8 mouse cellular contexts compared by ENCODE assay signal in genomic region chr6:101266787-101267186, GRCm38 (mm10).
DNase-seq lines count a peak whose midpoint lies in the region; ATAC-seq and TF ChIP-seq lines count a peak whose summit lies in the region.
"Had no signal": no experiment of that assay in that cellular context is flagged by ENCODE, and none has a peak within 500 bp of the region (broad histone marks: within the 10 kb centered on the region; RNA-seq: fewer than 3 reads in every experiment).

No protein-coding gene starts in this region.

- intact Hi-C loops in gastrocnemius, adult 2 months (cut with DNase I): loop anchor here (1.0 to 10.0 kb wide), 3 partner anchors 110 to 348 kb away; partner anchors contain the start of gene Pdzrn3

- WGBS in hindbrain, embryonic 16.5 days: 48% methylated on average over 1 of the region's 1 CpGs

- DNase-seq in adrenal gland, adult 18-20 months (ENCODE audit: low spot score in 2 of 2): peak; percentile 45 to 63
- DNase-seq in gastrocnemius, adult 2 months: peak; percentile 80
- DNase-seq in layer of hippocampus, postnatal 36 days: peak; percentile 67 to 74
- peak; percentile 27 for DNase-seq in spleen, adult 12 weeks (ENCODE audit: low spot score)

- no peaks in the 10 kb centered on the region for H3K27me3 ChIP-seq in hindbrain, embryonic 16.5 days (replicated peaks; ENCODE audit: control insufficient read depth, insufficient read depth, low read length)
- H3K27me3 ChIP-seq: liver, embryonic 15.5 days had no signal

- peaks cover 5% of the 10 kb centered on the region for H3K4me1 ChIP-seq in hindbrain, embryonic 16.5 days (ENCODE audit: control insufficient read depth, insufficient read depth, low read depth, low read length)

- TF ChIP-seq CTCF in gastrocnemius, adult 2 months (IDR thresholded peaks at IDR 0.05): peak; percentile 90

- H3K27ac ChIP-seq in gastrocnemius, adult 2 months: 0 out of 2 replicates have a peak overlapping the region, but pooled peaks have one; percentile 28
- H3K27ac ChIP-seq in hindbrain, embryonic 16.5 days (ENCODE audit: low read depth, low read length): no peak overlapping the region
- H3K27ac ChIP-seq: liver, embryonic 15.5 days had no signal

- no peak overlapping the region for H3K4me3 ChIP-seq in gastrocnemius, adult 2 months
- no peak overlapping the region for H3K4me3 ChIP-seq in hindbrain, embryonic 16.5 days (ENCODE audit: low read length)
- H3K4me3 ChIP-seq: liver, embryonic 15.5 days had no signal

- no peaks in the 10 kb centered on the region for H3K36me3 ChIP-seq in hindbrain, embryonic 16.5 days (ENCODE audit: control insufficient read depth, insufficient read depth, low read length)
- H3K36me3 ChIP-seq: liver, embryonic 15.5 days had no signal

- H3K9me3 ChIP-seq in hindbrain, embryonic 16.5 days (ENCODE audit: control insufficient read depth, low read length): no peaks in the 10 kb centered on the region
- H3K9me3 ChIP-seq: liver, embryonic 15.5 days had no signal

- ATAC-seq in common myeloid progenitor, adult 5-6 weeks (replicated peaks; ENCODE audit: low read depth, poor library complexity, severe bottlenecking): peak; percentile 71
- ATAC-seq in hindbrain, embryonic 16.5 days: peak; percentile 56; the same call in 1 of the 2 replicates
- ATAC-seq in megakaryocyte-erythroid progenitor cell, adult 5-6 weeks (replicated peaks; ENCODE audit: low FRiP score, low TSS enrichment, poor library complexity, severe bottlenecking): peak; percentile 67

- no peak overlapping the region for H3K4me2 ChIP-seq in hindbrain, embryonic 16.5 days (ENCODE audit: low read length)
- H3K4me2 ChIP-seq: liver, embryonic 15.5 days had no signal

- H3K9ac ChIP-seq in hindbrain, embryonic 16.5 days (ENCODE audit: low read depth, low read length): no peak overlapping the region
- H3K9ac ChIP-seq: liver, embryonic 15.5 days had no signal

Comparison
In these comparisons a context has a peak if more than half of its experiments do, and no peak if none do; other contexts are left out.
1. DNase-seq: peak in every context shown above with its lines; median percentile 80 in gastrocnemius, adult 2 months; 70 in layer of hippocampus, postnatal 36 days; 54 in adrenal gland, adult 18-20 months; 27 in spleen, adult 12 weeks.